Mouse (Mus musculus): Measurements from ENCODE around the gene Lin37. TPM values are rescaled to one million over a fixed set of nuclear protein-coding genes. Genes with fewer than 3 reads are reported as not detected.

The Lin37 gene
- polyA plus RNA-seq, 1 experiment from 2014 or later = 33.1 TPM

DNA sequence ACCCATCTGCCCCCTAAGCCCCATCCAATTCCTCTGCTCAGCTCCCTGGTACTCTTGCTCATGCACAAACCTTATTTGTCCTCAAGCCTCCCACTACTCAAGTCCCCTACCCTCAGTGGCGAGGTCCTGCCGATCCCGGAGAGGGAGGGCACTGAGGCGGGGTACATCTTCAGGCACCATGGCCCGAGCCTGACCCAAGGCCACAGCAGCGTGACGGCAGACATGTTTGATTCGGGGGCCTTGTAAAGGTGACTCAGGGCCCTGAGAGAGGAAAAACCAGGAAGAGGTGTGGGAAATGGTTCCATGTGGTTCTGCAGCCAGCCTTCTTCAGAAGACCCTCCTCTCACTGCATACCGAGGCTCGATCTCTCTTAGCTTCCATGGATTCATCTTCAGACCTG lies 24.7 kb upstream of the Lin37 start:
- Histone ChIP-seq H3K27ac (no peak overlapping the region), H3K9ac (no peak overlapping the region), H3K9me3 (replicated peaks) (no peaks in the 10 kb centered on the region), H3K36me3 (peaks cover 63% of the 10 kb centered on the region), H3K27me3 (no peaks in the 10 kb centered on the region), H3K4me2 (no peak overlapping the region), H3K4me1 (replicated peaks) (peaks cover 16% of the 10 kb centered on the region), H3K4me3 (no peak overlapping the region)
- 92% methylated on average over 10 of the region's 10 CpGs for WGBS
- ATAC-seq (replicated peaks; ENCODE audit: insufficient number of reproducible peaks, insufficient read depth, low FRiP score, low read depth) = no peak

GRCm38 (mm10) chr7:30581547-30581946 lies 21.9 kb upstream of the Lin37 start:
- peaks cover 2% of the 10 kb centered on the region; the same call in 1 of the 2 replicates for H3K4me1 ChIP-seq (replicated peaks)
- no peak for ATAC-seq (replicated peaks; ENCODE audit: insufficient number of reproducible peaks, insufficient read depth, low FRiP score, low read depth)
- H3K36me3 ChIP-seq = peaks cover 91% of the 10 kb centered on the region
- 94% methylated on average over 16 of the region's 16 CpGs for WGBS
- H3K4me3 ChIP-seq = no peak overlapping the region
- H3K27ac ChIP-seq = no peak overlapping the region
- no peak overlapping the region for H3K4me2 ChIP-seq
- no peaks in the 10 kb centered on the region for H3K9me3 ChIP-seq (replicated peaks)
- no peak overlapping the region for H3K9ac ChIP-seq
- H3K27me3 ChIP-seq = no peaks in the 10 kb centered on the region

GRCm38 (mm10) chr7:30579950-30580349 lies 20.3 kb upstream of the Lin37 start:
- Histone ChIP-seq H3K9me3 (replicated peaks) (no peaks in the 10 kb centered on the region), H3K4me3 (no peak overlapping the region), H3K27ac (no peak overlapping the region), H3K27me3 (no peaks in the 10 kb centered on the region), H3K4me1 (replicated peaks) (no peaks in the 10 kb centered on the region), H3K36me3 (peaks cover 98% of the 10 kb centered on the region), H3K9ac (no peak overlapping the region), H3K4me2 (no peak overlapping the region)
- WGBS = 91% methylated on average over 8 of the region's 8 CpGs
- ATAC-seq (replicated peaks; ENCODE audit: insufficient number of reproducible peaks, insufficient read depth, low FRiP score, low read depth) = no peak

DNA sequence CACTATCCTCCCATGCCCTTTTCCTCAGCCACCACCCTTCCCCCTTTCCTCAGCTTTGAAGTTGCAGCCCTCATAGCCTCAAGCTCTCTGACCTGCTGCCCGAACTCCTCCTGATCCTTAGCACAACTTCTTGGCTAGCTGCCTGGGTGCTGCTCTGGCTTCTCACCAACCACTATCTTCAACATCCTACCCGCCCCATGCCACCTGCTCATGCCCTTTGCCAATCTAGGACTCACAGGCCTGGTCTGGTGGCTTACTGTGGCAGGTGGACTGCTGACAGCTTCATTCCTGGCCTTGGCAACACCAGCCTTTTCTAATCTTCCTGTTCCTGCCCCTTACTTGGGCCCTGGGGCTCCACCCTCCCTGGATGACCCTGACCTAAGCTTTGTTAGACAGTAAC lies 13.3 kb upstream of the Lin37 start:
- WGBS = 32% methylated on average over 2 of the region's 2 CpGs
- no peak overlapping the region for H3K4me3 ChIP-seq
- peaks cover 7% of the 10 kb centered on the region; the same call in 1 of the 2 replicates for H3K4me1 ChIP-seq (replicated peaks)
- H3K27ac ChIP-seq = peak overlapping the region; percentile 36; the same call in 1 of the 2 replicates
- no peak overlapping the region for H3K4me2 ChIP-seq
- H3K36me3 ChIP-seq = peaks cover 89% of the 10 kb centered on the region
- no peaks in the 10 kb centered on the region for H3K27me3 ChIP-seq
- no peak for ATAC-seq (replicated peaks; ENCODE audit: insufficient number of reproducible peaks, insufficient read depth, low FRiP score, low read depth)
- no peaks in the 10 kb centered on the region for H3K9me3 ChIP-seq (replicated peaks)
- no peak overlapping the region for H3K9ac ChIP-seq

DNA sequence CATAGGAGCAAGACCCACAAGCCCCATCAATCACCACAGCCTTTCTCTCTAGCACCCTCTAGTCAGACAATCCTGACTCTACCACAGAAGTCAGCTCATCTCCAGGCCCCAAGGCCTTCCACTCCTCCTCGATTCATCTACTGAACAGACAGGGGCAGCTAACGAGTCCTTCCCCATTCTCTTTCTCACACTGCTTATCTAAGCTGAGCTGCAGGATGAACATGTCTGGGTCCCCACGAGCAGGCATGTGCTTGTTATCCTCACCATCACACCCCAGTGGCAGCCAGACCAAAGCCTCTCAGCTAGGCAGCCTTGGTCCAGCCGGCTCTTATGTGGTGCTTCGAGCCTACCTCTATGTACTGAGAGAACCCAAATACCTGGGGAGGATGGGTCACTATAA lies 12.8 kb upstream of the Lin37 start:
- Histone ChIP-seq H3K4me2 (no peak overlapping the region), H3K27ac (peak overlapping the region; percentile 14; the same call in 1 of the 2 replicates)
- WGBS = 72% methylated on average over 5 of the region's 5 CpGs

GRCm38 (mm10) chr7:30567555-30567954 lies 7.9 kb upstream of the Lin37 start:
- H3K36me3 ChIP-seq = peaks cover 61% of the 10 kb centered on the region
- 83% methylated on average over 11 of the region's 11 CpGs for WGBS

More for the DNA sequence above, 12.8 kb upstream of the Lin37 start:
- H3K4me1 ChIP-seq (replicated peaks) = peaks cover 7% of the 10 kb centered on the region; the same call in 1 of the 2 replicates
- ATAC-seq (replicated peaks; ENCODE audit: insufficient number of reproducible peaks, insufficient read depth, low FRiP score, low read depth) = no peak
- H3K4me3 ChIP-seq = no peak overlapping the region
- no peaks in the 10 kb centered on the region for H3K9me3 ChIP-seq (replicated peaks)
- peaks cover 86% of the 10 kb centered on the region for H3K36me3 ChIP-seq
- H3K9ac ChIP-seq = no peak overlapping the region
- no peaks in the 10 kb centered on the region for H3K27me3 ChIP-seq

DNA sequence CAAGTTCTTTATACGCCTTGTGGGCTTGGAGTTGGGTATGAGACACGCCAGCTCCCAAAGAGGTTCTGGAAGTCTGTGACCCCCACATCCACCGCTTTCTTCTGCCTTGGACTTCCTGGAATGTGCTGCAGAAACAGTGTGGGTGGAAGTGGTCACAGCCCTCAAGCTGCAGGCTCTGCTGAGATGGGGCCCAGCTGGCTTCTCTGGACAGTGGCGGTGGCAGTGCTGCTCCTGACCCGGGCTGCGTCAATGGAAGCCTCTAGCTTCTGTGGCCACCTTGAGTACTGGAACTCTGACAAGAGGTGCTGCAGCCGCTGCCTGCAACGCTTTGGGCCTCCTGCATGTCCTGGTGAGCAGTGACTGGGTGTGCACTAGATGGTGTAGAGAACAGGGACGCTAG lies 6.4 kb upstream of the Lin37 start:
- Histone ChIP-seq H3K36me3 (peaks cover 51% of the 10 kb centered on the region), H3K9ac (no peak overlapping the region), H3K4me2 (no peak overlapping the region), H3K27me3 (no peaks in the 10 kb centered on the region), H3K9me3 (replicated peaks) (no peaks in the 10 kb centered on the region), H3K4me3 (no peak overlapping the region), H3K4me1 (replicated peaks) (peaks cover 17% of the 10 kb centered on the region), H3K27ac (no peak overlapping the region)
- no peak for ATAC-seq (replicated peaks; ENCODE audit: insufficient number of reproducible peaks, insufficient read depth, low FRiP score, low read depth)
- 82% methylated on average over 9 of the region's 9 CpGs for WGBS

More at GRCm38 (mm10) chr7:30567555-30567954, 7.9 kb upstream of the Lin37 start:
- H3K4me3 ChIP-seq = no peak overlapping the region
- peaks cover 11% of the 10 kb centered on the region for H3K4me1 ChIP-seq (replicated peaks)
- H3K9me3 ChIP-seq (replicated peaks) = no peaks in the 10 kb centered on the region
- H3K9ac ChIP-seq = no peak overlapping the region
- no peak overlapping the region for H3K4me2 ChIP-seq
- H3K27me3 ChIP-seq = no peaks in the 10 kb centered on the region
- ATAC-seq (replicated peaks; ENCODE audit: insufficient number of reproducible peaks, insufficient read depth, low FRiP score, low read depth) = no peak
- H3K27ac ChIP-seq = no peak overlapping the region

DNA sequence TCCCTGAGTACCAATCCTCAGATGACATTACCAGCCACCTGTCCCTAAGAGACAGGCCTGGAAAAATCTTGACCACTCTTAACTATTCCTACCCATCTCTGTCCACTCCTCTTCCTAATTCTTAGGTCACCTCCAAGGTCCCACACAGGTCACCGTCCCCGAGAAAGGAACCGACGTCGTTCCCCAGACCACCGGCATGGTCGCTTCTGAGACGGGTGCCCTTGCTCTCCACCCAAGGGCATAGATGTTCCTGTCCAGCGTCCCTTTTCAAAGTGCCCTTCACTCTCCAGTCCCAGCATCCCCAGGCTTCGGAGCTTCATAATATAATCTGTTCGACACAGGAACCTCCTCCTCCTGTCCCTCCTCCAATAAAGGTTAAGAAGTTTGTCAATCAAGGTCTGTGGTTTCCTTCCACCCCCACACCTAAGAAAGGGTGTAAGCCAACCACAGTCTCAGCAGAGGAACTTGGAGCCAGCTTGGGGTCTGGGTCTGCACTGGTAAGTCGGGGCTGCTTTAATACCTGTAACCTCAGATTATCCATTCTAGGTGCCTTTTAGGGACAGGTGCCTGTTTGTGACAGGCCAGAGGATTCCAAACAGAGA lies 5.4 kb upstream of the Lin37 start, which contains the start of gene Igflr1:
Gene Igflr1, plus strand, starts transcription at position 458 of the 602 bp plus-strand sequence.
- H3K36me3 ChIP-seq = peaks cover 43% of the 10 kb centered on the region
- no peaks in the 10 kb centered on the region for H3K27me3 ChIP-seq
- no peaks in the 10 kb centered on the region for H3K9me3 ChIP-seq (replicated peaks)
- H3K4me2 ChIP-seq = no peak within 1 kb of the TSS; the same call in 1 of the 2 replicates
- ATAC-seq (replicated peaks; ENCODE audit: insufficient number of reproducible peaks, insufficient read depth, low FRiP score, low read depth) = no peak
- H3K27ac ChIP-seq = peak within 1 kb of the TSS; percentile 99; the same call in 1 of the 2 replicates
- 91% methylated on average over 12 of the region's 12 CpGs for WGBS
- no peak within 1 kb of the TSS for H3K9ac ChIP-seq
- peaks cover 20% of the 10 kb centered on the region for H3K4me1 ChIP-seq (replicated peaks)
- no peak within 1 kb of the TSS for H3K4me3 ChIP-seq

DNA sequence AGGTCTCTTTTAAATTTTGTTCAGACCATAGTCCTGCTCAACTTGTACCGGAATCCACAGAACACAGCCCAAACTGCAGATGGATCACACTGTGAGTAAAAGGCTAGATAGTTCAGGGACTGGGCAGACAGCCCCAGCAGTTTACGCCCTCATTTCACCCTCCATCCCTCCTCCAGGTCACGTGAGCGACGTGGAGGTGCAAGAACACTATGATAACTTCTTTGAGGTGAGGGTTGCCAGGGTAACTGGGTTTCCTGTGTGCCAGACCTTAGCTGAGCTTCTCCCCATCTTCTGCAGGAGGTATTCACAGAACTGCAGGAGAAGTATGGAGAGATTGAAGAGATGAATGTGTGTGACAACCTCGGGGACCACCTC lies 4.3 kb upstream of the Lin37 start:
- peaks cover 25% of the 10 kb centered on the region for H3K4me1 ChIP-seq (replicated peaks)
- H3K36me3 ChIP-seq = peaks cover 31% of the 10 kb centered on the region
- H3K27ac ChIP-seq = peak overlapping the region; percentile 99
- no peaks in the 10 kb centered on the region for H3K9me3 ChIP-seq (replicated peaks)
- no peak for ATAC-seq (replicated peaks; ENCODE audit: insufficient number of reproducible peaks, insufficient read depth, low FRiP score, low read depth)
- 24% methylated on average over 6 of the region's 6 CpGs for WGBS
- peak overlapping the region; percentile 93 for H3K9ac ChIP-seq
- no peaks in the 10 kb centered on the region for H3K27me3 ChIP-seq
- H3K4me3 ChIP-seq = peak overlapping the region; percentile 95
- peak overlapping the region; percentile 67 for H3K4me2 ChIP-seq

DNA sequence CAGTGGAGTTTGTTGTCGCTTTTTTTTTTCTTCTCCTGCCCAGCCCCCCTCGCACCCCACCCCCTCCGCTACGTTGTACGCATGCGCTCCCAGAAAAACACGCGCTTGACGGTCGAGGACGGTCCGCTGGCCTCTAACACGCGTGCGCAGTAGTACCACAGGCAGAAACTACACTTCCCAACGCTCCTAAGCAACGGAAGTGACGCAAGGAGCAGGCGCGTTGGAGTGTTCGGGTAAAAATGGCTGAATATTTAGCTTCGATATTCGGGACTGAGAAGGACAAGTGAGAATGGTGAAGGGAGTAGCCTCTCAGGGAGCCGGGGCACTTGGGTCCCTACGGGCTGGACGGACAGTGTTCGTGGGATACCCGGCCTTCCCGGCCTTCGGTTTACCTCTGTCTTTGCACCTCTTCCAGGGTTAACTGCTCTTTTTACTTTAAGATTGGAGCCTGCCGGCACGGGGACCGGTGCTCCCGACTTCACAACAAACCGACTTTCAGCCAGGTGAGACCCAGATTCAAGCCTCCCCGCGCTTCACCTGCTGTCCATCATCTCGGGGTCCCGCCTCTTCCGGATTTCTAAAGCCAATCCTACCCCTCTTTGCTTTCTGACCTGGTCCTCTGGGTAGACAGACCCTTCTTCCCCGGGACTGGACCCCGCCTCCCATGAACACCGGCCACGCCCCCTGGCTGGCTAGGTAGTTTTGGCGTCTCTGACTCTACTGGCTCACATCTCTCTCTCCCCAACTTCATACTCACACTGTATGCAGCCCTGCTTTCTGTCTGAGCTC lies 3.7 kb upstream of the Lin37 start, which contains the start of the genes U2af1l4, Gm49396 and Psenen:
Gene U2af1l4, plus strand, starts transcription at position 185 of the 789 bp plus-strand sequence.
Gene Gm49396, plus strand, starts transcription at position 228 of the 789 bp plus-strand sequence.
Gene Psenen, minus strand, starts transcription at position 511 of the 789 bp plus-strand sequence.
- peak; percentile 89 for ATAC-seq (replicated peaks; ENCODE audit: insufficient number of reproducible peaks, insufficient read depth, low FRiP score, low read depth)
- no peaks in the 10 kb centered on the region for H3K27me3 ChIP-seq
- under 1% methylated on average over 45 of the region's 45 CpGs for WGBS
- peaks cover 31% of the 10 kb centered on the region for H3K4me1 ChIP-seq (replicated peaks)
- H3K4me2 ChIP-seq = peak within 1 kb of the TSS; percentile 67
- H3K9me3 ChIP-seq (replicated peaks) = no peaks in the 10 kb centered on the region
- peaks cover 27% of the 10 kb centered on the region for H3K36me3 ChIP-seq
- H3K27ac ChIP-seq = peak within 1 kb of the TSS; percentile 99
- peak within 1 kb of the TSS; percentile 95 for H3K4me3 ChIP-seq
- H3K9ac ChIP-seq = peak within 1 kb of the TSS; percentile 93

DNA sequence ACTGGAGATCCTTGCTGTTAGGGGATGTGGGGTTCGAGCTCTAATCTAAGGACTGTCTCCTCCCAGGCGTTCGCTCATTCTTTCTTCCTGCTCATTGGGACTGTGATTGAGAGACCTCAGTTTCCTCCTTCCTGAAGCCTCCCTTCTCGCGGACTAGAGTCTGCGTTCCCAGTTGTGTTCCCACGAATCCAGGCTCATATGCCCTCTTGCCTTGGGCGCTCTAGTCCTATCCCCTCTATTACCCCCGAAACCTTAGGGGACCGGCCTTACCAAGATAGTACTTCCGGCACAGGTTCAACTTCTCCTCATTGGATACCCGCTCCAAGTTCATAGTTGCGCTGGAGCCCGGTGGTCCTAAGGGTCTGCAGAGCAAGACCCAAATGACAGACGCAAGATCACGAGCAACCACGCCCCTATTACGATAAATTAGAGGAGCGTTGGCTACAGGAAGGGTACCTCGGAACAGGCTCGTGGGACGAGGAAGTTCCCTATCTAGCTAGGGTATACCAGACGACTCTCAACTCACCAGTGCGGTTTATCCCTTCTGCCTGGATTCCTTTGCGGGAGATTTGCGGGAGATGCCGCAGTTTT lies 3.0 kb upstream of the Lin37 start:
- no peaks in the 10 kb centered on the region for H3K9me3 ChIP-seq (replicated peaks)
- peaks cover 37% of the 10 kb centered on the region for H3K4me1 ChIP-seq (replicated peaks)
- H3K4me3 ChIP-seq = peak overlapping the region; percentile 95
- peak overlapping the region; percentile 99 for H3K27ac ChIP-seq
- H3K4me2 ChIP-seq = peak overlapping the region; percentile 67
- WGBS = under 1% methylated on average over 27 of the region's 27 CpGs
- no peak for ATAC-seq (replicated peaks; ENCODE audit: insufficient number of reproducible peaks, insufficient read depth, low FRiP score, low read depth)
- no peaks in the 10 kb centered on the region for H3K27me3 ChIP-seq
- H3K9ac ChIP-seq = peak overlapping the region; percentile 69
- peaks cover 26% of the 10 kb centered on the region for H3K36me3 ChIP-seq
